23 mouse cellular contexts compared by ENCODE assay signal in the genomic region with DNA sequence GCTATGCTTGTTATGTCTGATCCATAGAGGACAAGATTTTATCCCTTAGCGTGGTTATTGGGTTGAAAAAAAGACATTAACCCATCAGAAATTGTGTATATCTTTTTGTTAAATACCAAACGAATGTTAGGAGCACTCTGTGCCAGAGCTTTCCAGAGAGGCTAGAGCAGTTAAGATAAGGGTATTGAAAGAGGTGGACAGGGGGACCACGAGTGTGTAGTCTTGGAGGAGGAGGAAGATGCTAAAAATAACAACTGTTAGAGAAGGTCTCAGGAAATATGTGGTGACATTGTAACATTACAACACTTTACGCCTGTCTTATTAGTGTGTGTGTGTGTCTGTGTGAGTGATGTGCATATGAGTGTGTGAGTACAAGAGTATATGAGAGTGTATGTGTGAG. TPM values are rescaled to one million over a fixed set of nuclear protein-coding genes. Genes with fewer than 3 reads are reported as not detected.
DNase-seq lines count a peak whose midpoint lies in the region; ATAC-seq and TF ChIP-seq lines count a peak whose summit lies in the region.
"Had no signal": no experiment of that assay in that cellular context is flagged by ENCODE, and none has a peak within 500 bp of the region (broad histone marks: within the 10 kb centered on the region; RNA-seq: fewer than 3 reads in every experiment).

No protein-coding gene starts in this region.

- intact Hi-C loops in heart, postnatal 36 days (cut with DNase I) = no loop called here
- intact Hi-C loops in heart, postnatal 10 days (cut with DNase I) = no loop called here

- H3K36me3 ChIP-seq in heart, embryonic 11.5 days (ENCODE audit: control insufficient read depth, insufficient read depth, low read length) = peaks cover 27% of the 10 kb centered on the region
- H3K36me3 ChIP-seq in heart, embryonic 14.5 days (ENCODE audit: control insufficient read depth, insufficient read depth, low read length) = peaks cover 83% of the 10 kb centered on the region
- H3K36me3 ChIP-seq in heart, postnatal 0 days (replicated peaks; ENCODE audit: control insufficient read depth, insufficient read depth, low read length) = peaks cover 68% of the 10 kb centered on the region

- H3K9me3 ChIP-seq in heart, embryonic 11.5 days (replicated peaks; ENCODE audit: control insufficient read depth, low read length) = no peaks in the 10 kb centered on the region
- no peaks in the 10 kb centered on the region for H3K9me3 ChIP-seq in heart, embryonic 14.5 days (ENCODE audit: control insufficient read depth, low read length)
- H3K9me3 ChIP-seq in heart, postnatal 0 days (replicated peaks; ENCODE audit: control insufficient read depth, low read length) = no peaks in the 10 kb centered on the region
- H3K9me3 ChIP-seq: embryonic facial prominence, embryonic 12.5 days; embryonic facial prominence, embryonic 15.5 days; hindbrain, embryonic 10.5 days; hindbrain, embryonic 13.5 days; intestine, embryonic 15.5 days; kidney, embryonic 15.5 days had no signal

- TF ChIP-seq CTCF in heart, postnatal 0 days (IDR thresholded peaks at IDR 0.05; ENCODE audit: low read depth) = no peak

- no peak for DNase-seq in heart, postnatal 36 days
- DNase-seq in heart, postnatal 10 days = no peak
- DNase-seq in heart, postnatal 0 days (ENCODE audit: low spot score) = peak; percentile 30
- DNase-seq in heart, adult 18-20 months = no peak
- DNase-seq in right cerebral cortex, postnatal 36 days (ENCODE audit: low spot score in 2 of 2) = no peak
- DNase-seq: gastrocnemius, postnatal 36 days had no signal

- no peak overlapping the region for H3K4me3 ChIP-seq in heart, embryonic 11.5 days (ENCODE audit: low read depth, low read length)
- peak overlapping the region in 1 of 2 experiments; percentile 11; a peak in 1 of 4 replicates for H3K4me3 ChIP-seq in heart, embryonic 14.5 days (ENCODE audit: control insufficient read depth in 1 of 2, insufficient read depth in 1 of 2, low read depth in 1 of 2, low read length in 2 of 2)
- no peak overlapping the region for H3K4me3 ChIP-seq in heart, postnatal 0 days (ENCODE audit: low read depth, low read length)
- H3K4me3 ChIP-seq: embryonic facial prominence, embryonic 12.5 days; embryonic facial prominence, embryonic 15.5 days; hindbrain, embryonic 10.5 days; hindbrain, embryonic 13.5 days; intestine, embryonic 15.5 days; kidney, embryonic 15.5 days had no signal

- H3K27me3 ChIP-seq in heart, embryonic 11.5 days (ENCODE audit: control insufficient read depth, insufficient read depth, low read length) = no peaks in the 10 kb centered on the region
- H3K27me3 ChIP-seq in heart, embryonic 14.5 days (ENCODE audit: control insufficient read depth, insufficient read depth, low read length) = no peaks in the 10 kb centered on the region
- H3K27me3 ChIP-seq in heart, postnatal 0 days (ENCODE audit: control insufficient read depth, insufficient read depth, low read length) = no peaks in the 10 kb centered on the region
- H3K27me3 ChIP-seq: embryonic facial prominence, embryonic 12.5 days; embryonic facial prominence, embryonic 15.5 days; hindbrain, embryonic 13.5 days; intestine, embryonic 15.5 days; kidney, embryonic 15.5 days had no signal

- WGBS in heart, embryonic 11.5 days (ENCODE audit: insufficient replicate concordance) = 49% methylated on average over 4 of the region's 4 CpGs
- 21% methylated on average over 4 of the region's 4 CpGs for WGBS in heart, embryonic 14.5 days
- WGBS in heart, postnatal 0 days = 22% methylated on average over 4 of the region's 4 CpGs

- peak overlapping the region; percentile 28; the same call in 1 of the 2 replicates for H3K9ac ChIP-seq in heart, embryonic 11.5 days (ENCODE audit: low read depth, low read length)
- H3K9ac ChIP-seq in heart, embryonic 14.5 days (ENCODE audit: low read length) = peak overlapping the region; percentile 28; the same call in 1 of the 2 replicates
- peak overlapping the region; percentile 25; the same call in 1 of the 2 replicates for H3K9ac ChIP-seq in heart, postnatal 0 days (replicated peaks; ENCODE audit: low read depth, low read length)
- H3K9ac ChIP-seq: embryonic facial prominence, embryonic 12.5 days; embryonic facial prominence, embryonic 15.5 days; kidney, embryonic 15.5 days had no signal

- ATAC-seq in heart, embryonic 11.5 days (replicated peaks; ENCODE audit: insufficient number of reproducible peaks, low FRiP score, low TSS enrichment) = no peak
- ATAC-seq in heart, embryonic 14.5 days (ENCODE audit: insufficient number of reproducible peaks, insufficient read depth, low FRiP score, low read depth) = no peak
- peak; percentile 33; the same call in 1 of the 2 replicates for ATAC-seq in heart, postnatal 0 days (ENCODE audit: insufficient read depth, low read depth)
- ATAC-seq: CD4-positive, CD25-positive, alpha-beta regulatory T cell, adult 4 months; forebrain, embryonic 16.5 days had no signal

- peaks cover 14% of the 10 kb centered on the region for H3K4me1 ChIP-seq in heart, embryonic 11.5 days (ENCODE audit: control insufficient read depth, insufficient read depth, low read length)
- peaks cover 11 to 20% of the 10 kb centered on the region in 2 experiments for H3K4me1 ChIP-seq in heart, embryonic 14.5 days (ENCODE audit: control insufficient read depth in 2 of 2, insufficient read depth in 2 of 2, low read length in 2 of 2)
- H3K4me1 ChIP-seq in heart, postnatal 0 days (ENCODE audit: control insufficient read depth, insufficient read depth) = peaks cover 9% of the 10 kb centered on the region; the same call in 1 of the 2 replicates
- H3K4me1 ChIP-seq: embryonic facial prominence, embryonic 12.5 days; hindbrain, embryonic 10.5 days; intestine, embryonic 15.5 days; kidney, embryonic 15.5 days had no signal

- H3K4me2 ChIP-seq in heart, embryonic 11.5 days = peak overlapping the region; percentile 48
- H3K4me2 ChIP-seq in heart, embryonic 14.5 days (ENCODE audit: low read length) = peak overlapping the region; percentile 54
- peak overlapping the region; percentile 31; the same call in 1 of the 2 replicates for H3K4me2 ChIP-seq in heart, postnatal 0 days (ENCODE audit: low read depth, low read length)
- H3K4me2 ChIP-seq: embryonic facial prominence, embryonic 12.5 days; embryonic facial prominence, embryonic 15.5 days; hindbrain, embryonic 13.5 days; intestine, embryonic 15.5 days; kidney, embryonic 15.5 days had no signal

- no peak for TF ChIP-seq EP300 in heart, postnatal 0 days (IDR thresholded peaks at IDR 0.05; ENCODE audit: low read depth)

- H3K27ac ChIP-seq in heart, embryonic 11.5 days (ENCODE audit: low read depth, low read length) = peak overlapping the region; percentile 81
- peak overlapping the region; percentile 78 to 87 for H3K27ac ChIP-seq in heart, embryonic 14.5 days (replicated peaks in 1 of 2; ENCODE audit: control insufficient read depth in 1 of 2, insufficient read depth in 1 of 2, low read depth in 2 of 2, low read length in 2 of 2)
- peak overlapping the region; percentile 61 for H3K27ac ChIP-seq in heart, postnatal 0 days (ENCODE audit: low read depth)
- H3K27ac ChIP-seq: embryonic facial prominence, embryonic 15.5 days; hindbrain, embryonic 10.5 days; intestine, embryonic 15.5 days; kidney, embryonic 15.5 days had no signal

RNA-seq across cellular contexts. Expression of gene Pan2, which starts 7.8 kb away (rescaled TPM):
- 25.9 and 27.7 TPM in 2 replicates for polyA plus RNA-seq in heart, embryonic 11.5 days (2014; fragmentation: Nextera tagmentation; extraction: Ambion mirVana)
- 1 to 10 TPM; 7.5 to 7.6 TPM for total RNA-seq in heart, postnatal 36 days (2021)
- polyA plus RNA-seq in heart, embryonic 14.5 days (2014; fragmentation: Nextera tagmentation; extraction: Ambion mirVana) = 28.8 and 29.6 TPM in 2 replicates
- total RNA-seq in heart, postnatal 10 days (2021) = 10 to 100 TPM; 16.5 to 17.5 TPM
- 19.6 and 24.1 TPM in 2 replicates for total RNA-seq in heart, postnatal 0 days (2014; rRNA removed; ENCODE audit: low replicate concordance)
- 12.5 and 13.4 TPM in 2 replicates for polyA plus RNA-seq in heart, postnatal 0 days (2015; fragmentation: Nextera tagmentation; extraction: Ambion mirVana)
- 1 to 10 TPM; 4.5 to 6.0 TPM for total RNA-seq in heart, adult 18-20 months (2021)

RNA-seq across cellular contexts. Expression of gene Cnpy2, which starts 11.4 kb away (rescaled TPM):
- 206 and 224 TPM in 2 replicates for polyA plus RNA-seq in heart, embryonic 11.5 days (2014; fragmentation: Nextera tagmentation; extraction: Ambion mirVana)
- 10 to 100 TPM; 65.4 to 67.3 TPM for total RNA-seq in heart, postnatal 36 days (2021)
- polyA plus RNA-seq in heart, embryonic 14.5 days (2014; fragmentation: Nextera tagmentation; extraction: Ambion mirVana) = 213 and 243 TPM in 2 replicates
- 10 to 100 TPM; 78.3 to 95.1 TPM for total RNA-seq in heart, postnatal 10 days (2021)
- 24.7 and 49.9 TPM in 2 replicates for total RNA-seq in heart, postnatal 0 days (2014; rRNA removed; ENCODE audit: low replicate concordance)
- 170 and 190 TPM in 2 replicates for polyA plus RNA-seq in heart, postnatal 0 days (2015; fragmentation: Nextera tagmentation; extraction: Ambion mirVana)
- 10 to 100 TPM; 62.2 to 66.6 TPM for total RNA-seq in heart, adult 18-20 months (2021)

RNA-seq across cellular contexts. Expression of gene Il23a, which starts 12.3 kb away (rescaled TPM):
- 0.86 and 0.89 TPM in 2 replicates for polyA plus RNA-seq in heart, embryonic 11.5 days (2014; fragmentation: Nextera tagmentation; extraction: Ambion mirVana)
- total RNA-seq in heart, postnatal 36 days (2021) = not detected
- polyA plus RNA-seq in heart, embryonic 14.5 days (2014; fragmentation: Nextera tagmentation; extraction: Ambion mirVana) = 3.3 and 4.3 TPM in 2 replicates
- total RNA-seq in heart, postnatal 10 days (2021) = under 1 TPM; 0.50 to 0.87 TPM
- total RNA-seq in heart, postnatal 0 days (2014; rRNA removed; ENCODE audit: low replicate concordance) = 6.6 and 6.8 TPM in 2 replicates
- 4.7 and 5.2 TPM in 2 replicates for polyA plus RNA-seq in heart, postnatal 0 days (2015; fragmentation: Nextera tagmentation; extraction: Ambion mirVana)
- total RNA-seq in heart, adult 18-20 months (2021) = not detected
- total RNA-seq: adrenal gland, adult 2 months; adrenal gland, postnatal 14 days; adrenal gland, postnatal 4 days; gastrocnemius, adult 18-20 months; gastrocnemius, postnatal 10 days; gastrocnemius, postnatal 36 days had no signal
- polyA plus RNA-seq: adrenal gland, adult 2 months; C2C12; CD4-positive, CD25-positive, alpha-beta regulatory T cell, adult 4 months; embryonic facial prominence, embryonic 12.5 days; forebrain, embryonic 11.5 days; hindbrain, embryonic 10.5 days had no signal

RNA-seq across cellular contexts. Expression of gene Cs, which starts 26.6 kb away (rescaled TPM):
- 424 and 466 TPM in 2 replicates for polyA plus RNA-seq in heart, embryonic 11.5 days (2014; fragmentation: Nextera tagmentation; extraction: Ambion mirVana)
- 1,000 to 10,000 TPM; 1,152 to 1,240 TPM for total RNA-seq in heart, postnatal 36 days (2021)
- 493 and 524 TPM in 2 replicates for polyA plus RNA-seq in heart, embryonic 14.5 days (2014; fragmentation: Nextera tagmentation; extraction: Ambion mirVana)
- 1,000 to 10,000 TPM; 1,017 to 1,070 TPM for total RNA-seq in heart, postnatal 10 days (2021)
- total RNA-seq in heart, postnatal 0 days (2014; rRNA removed; ENCODE audit: low replicate concordance) = 796 and 830 TPM in 2 replicates
- polyA plus RNA-seq in heart, postnatal 0 days (2015; fragmentation: Nextera tagmentation; extraction: Ambion mirVana) = 590 and 625 TPM in 2 replicates
- 1,000 to 10,000 TPM; 1,006 to 1,090 TPM for total RNA-seq in heart, adult 18-20 months (2021)

RNA-seq across cellular contexts. Expression of gene Stat2, which starts 40.5 kb away (rescaled TPM):
- 8.6 and 11.0 TPM in 2 replicates for polyA plus RNA-seq in heart, embryonic 11.5 days (2014; fragmentation: Nextera tagmentation; extraction: Ambion mirVana)
- total RNA-seq in heart, postnatal 36 days (2021) = 10 to 100 TPM in 1 of 2 experiments, 1 to 10 TPM in 1; 8.4 to 15.4 TPM
- 10.0 and 10.9 TPM in 2 replicates for polyA plus RNA-seq in heart, embryonic 14.5 days (2014; fragmentation: Nextera tagmentation; extraction: Ambion mirVana)
- 10 to 100 TPM; 10.0 to 11.5 TPM for total RNA-seq in heart, postnatal 10 days (2021)
- total RNA-seq in heart, postnatal 0 days (2014; rRNA removed; ENCODE audit: low replicate concordance) = 8.2 and 10.0 TPM in 2 replicates
- polyA plus RNA-seq in heart, postnatal 0 days (2015; fragmentation: Nextera tagmentation; extraction: Ambion mirVana) = 6.0 and 6.2 TPM in 2 replicates
- 10 to 100 TPM in 1 of 2 experiments, 1 to 10 TPM in 1; 8.3 to 11.3 TPM for total RNA-seq in heart, adult 18-20 months (2021)
